Mouse (Mus musculus): ENCODE results near the gene Sac3d1. TPM values are rescaled to one million over a fixed set of nuclear protein-coding genes. Genes with fewer than 3 reads are reported as not detected.

The Sac3d1 gene
- polyA plus RNA-seq, 1 experiment from 2014 or later: 25.2 TPM

- H3K36me3 ChIP-seq (ENCODE audit: control insufficient read depth, insufficient read depth, low read length): peaks cover 6% of the 10 kb centered on the region; the same call in 1 of the 2 replicates
- peaks cover 14% of the 10 kb centered on the region for H3K4me1 ChIP-seq (ENCODE audit: control insufficient read depth, insufficient read depth, low read length)
- H3K4me3 ChIP-seq (replicated peaks; ENCODE audit: low read length): no peak overlapping the region
- ATAC-seq (ENCODE audit: insufficient read depth, low FRiP score): no peak
- WGBS: 70% methylated on average over 4 of the region's 4 CpGs
- H3K4me2 ChIP-seq (ENCODE audit: low read depth, low read length): no peak overlapping the region
- no peaks in the 10 kb centered on the region for H3K9me3 ChIP-seq (replicated peaks; ENCODE audit: control insufficient read depth, low read length)
- H3K27ac ChIP-seq (ENCODE audit: low read length): no peak overlapping the region
- H3K9ac ChIP-seq (ENCODE audit: low read length): no peak overlapping the region
- H3K27me3 ChIP-seq (ENCODE audit: control insufficient read depth, insufficient read depth, low read length): no peaks in the 10 kb centered on the region
These were observed 49.5 kb downstream of the Sac3d1 start for GRCm38 (mm10) chr19:6068951-6069350.

- Histone ChIP-seq H3K4me1 (ENCODE audit: control insufficient read depth, insufficient read depth, low read length) (peaks cover 16% of the 10 kb centered on the region), H3K9ac (ENCODE audit: low read length) (peak within 1 kb of the TSS; percentile 74), H3K27ac (ENCODE audit: low read length) (peak within 1 kb of the TSS; percentile 85), H3K4me3 (replicated peaks; ENCODE audit: low read length) (peak within 1 kb of the TSS; percentile 54), H3K27me3 (ENCODE audit: control insufficient read depth, insufficient read depth, low read length) (no peaks in the 10 kb centered on the region), H3K9me3 (replicated peaks; ENCODE audit: control insufficient read depth, low read length) (no peaks in the 10 kb centered on the region), H3K4me2 (ENCODE audit: low read depth, low read length) (peak within 1 kb of the TSS; percentile 99), H3K36me3 (ENCODE audit: control insufficient read depth, insufficient read depth, low read length) (peaks cover 6% of the 10 kb centered on the region; the same call in 1 of the 2 replicates)
- peak; percentile 95 for ATAC-seq (ENCODE audit: insufficient read depth, low FRiP score)
- 11% methylated on average over 33 of the region's 33 CpGs for WGBS
These were observed 50.6 kb downstream of the Sac3d1 start, which contains the start of gene Tm7sf2 for GRCm38 (mm10) chr19:6067724-6068415. Tm7sf2 (minus strand) TSS chr19:6068373.

- Histone ChIP-seq H3K36me3 (ENCODE audit: control insufficient read depth, insufficient read depth, low read length) (peaks cover 6% of the 10 kb centered on the region; the same call in 1 of the 2 replicates), H3K9me3 (replicated peaks; ENCODE audit: control insufficient read depth, low read length) (no peaks in the 10 kb centered on the region), H3K4me3 (replicated peaks; ENCODE audit: low read length) (peak overlapping the region; percentile 54), H3K4me1 (ENCODE audit: control insufficient read depth, insufficient read depth, low read length) (peaks cover 23% of the 10 kb centered on the region), H3K9ac (ENCODE audit: low read length) (peak overlapping the region; percentile 74), H3K27ac (ENCODE audit: low read length) (peak overlapping the region; percentile 85), H3K27me3 (ENCODE audit: control insufficient read depth, insufficient read depth, low read length) (no peaks in the 10 kb centered on the region), H3K4me2 (ENCODE audit: low read depth, low read length) (peak overlapping the region; percentile 99)
- ATAC-seq (ENCODE audit: insufficient read depth, low FRiP score): peak; percentile 44; the same call in 1 of the 2 replicates
- under 1% methylated on average over 30 of the region's 30 CpGs for WGBS
These were observed 51.3 kb downstream of the Sac3d1 start for GRCm38 (mm10) chr19:6067011-6067723.

GRCm38 (mm10) chr19:6066571-6066970, 51.9 kb downstream of the Sac3d1 start:
- peak overlapping the region; percentile 74 for H3K9ac ChIP-seq (ENCODE audit: low read length)
- ATAC-seq (ENCODE audit: insufficient read depth, low FRiP score): no peak

More at GRCm38 (mm10) chr19:6066571-6066970, 51.9 kb downstream of the Sac3d1 start:
- Histone ChIP-seq H3K27ac (ENCODE audit: low read length) (peak overlapping the region; percentile 85), H3K9me3 (replicated peaks; ENCODE audit: control insufficient read depth, low read length) (no peaks in the 10 kb centered on the region), H3K4me2 (ENCODE audit: low read depth, low read length) (peak overlapping the region; percentile 99), H3K4me1 (ENCODE audit: control insufficient read depth, insufficient read depth, low read length) (peaks cover 26% of the 10 kb centered on the region), H3K36me3 (ENCODE audit: control insufficient read depth, insufficient read depth, low read length) (peaks cover 6% of the 10 kb centered on the region; the same call in 1 of the 2 replicates), H3K4me3 (replicated peaks; ENCODE audit: low read length) (peak overlapping the region; percentile 54), H3K27me3 (ENCODE audit: control insufficient read depth, insufficient read depth, low read length) (no peaks in the 10 kb centered on the region)
- WGBS: 25% methylated on average over 5 of the region's 5 CpGs

Other genes starting within 250 kb of the Sac3d1 start
- 27.4 and 29.5 TPM in 2 replicates for gene Frmd8, start 243.4 kb downstream of the Sac3d1 start, polyA plus RNA-seq (2015; fragmentation: Nextera tagmentation; extraction: Ambion mirVana)
- gene Slc25a45, start 240.8 kb downstream of the Sac3d1 start, polyA plus RNA-seq (2015; fragmentation: Nextera tagmentation; extraction: Ambion mirVana): 5.1 and 5.5 TPM in 2 replicates
- 1.7 and 1.8 TPM in 2 replicates for gene Tigd3, start 224.5 kb downstream of the Sac3d1 start, polyA plus RNA-seq (2015; fragmentation: Nextera tagmentation; extraction: Ambion mirVana)
- gene Dpf2, start 205.6 kb downstream of the Sac3d1 start, polyA plus RNA-seq (2015; fragmentation: Nextera tagmentation; extraction: Ambion mirVana): 117 and 127 TPM in 2 replicates
- gene Cdc42ep2, start 193.8 kb downstream of the Sac3d1 start, polyA plus RNA-seq (2015; fragmentation: Nextera tagmentation; extraction: Ambion mirVana): 13.4 and 13.9 TPM in 2 replicates
- gene Pola2, start 154.4 kb downstream of the Sac3d1 start, polyA plus RNA-seq (2015; fragmentation: Nextera tagmentation; extraction: Ambion mirVana): 49.6 and 50.4 TPM in 2 replicates
- not detected in 2 replicates for gene Slc22a20, start 132.5 kb downstream of the Sac3d1 start, polyA plus RNA-seq (2015; fragmentation: Nextera tagmentation; extraction: Ambion mirVana)
- gene Capn1, start 102.8 kb downstream of the Sac3d1 start, polyA plus RNA-seq (2015; fragmentation: Nextera tagmentation; extraction: Ambion mirVana): 22.0 and 22.7 TPM in 2 replicates
- gene Syvn1, start 72.1 kb downstream of the Sac3d1 start, polyA plus RNA-seq (2015; fragmentation: Nextera tagmentation; extraction: Ambion mirVana): 27.5 and 29.2 TPM in 2 replicates
- 63.2 and 65.9 TPM in 2 replicates for gene Mrpl49, start 60.9 kb downstream of the Sac3d1 start, polyA plus RNA-seq (2015; fragmentation: Nextera tagmentation; extraction: Ambion mirVana)
- gene Fau, start 60.8 kb downstream of the Sac3d1 start, polyA plus RNA-seq (2015; fragmentation: Nextera tagmentation; extraction: Ambion mirVana): 635 and 729 TPM in 2 replicates
- gene Znhit2, start 57.5 kb downstream of the Sac3d1 start, polyA plus RNA-seq (2015; fragmentation: Nextera tagmentation; extraction: Ambion mirVana): 25.0 and 26.0 TPM in 2 replicates
- 25.5 and 29.1 TPM in 2 replicates for gene Tm7sf2, start 50.3 kb downstream of the Sac3d1 start, polyA plus RNA-seq (2015; fragmentation: Nextera tagmentation; extraction: Ambion mirVana)
- 61.8 and 69.0 TPM in 2 replicates for gene Vps51, start 41.4 kb downstream of the Sac3d1 start, polyA plus RNA-seq (2015; fragmentation: Nextera tagmentation; extraction: Ambion mirVana)
- gene Tmem262, start 38.6 kb downstream of the Sac3d1 start, polyA plus RNA-seq (2015; fragmentation: Nextera tagmentation; extraction: Ambion mirVana): not detected in 2 replicates
- gene Gm28374, start 36.4 kb downstream of the Sac3d1 start, polyA plus RNA-seq (2015; fragmentation: Nextera tagmentation; extraction: Ambion mirVana): 0.71 and 1.3 TPM in 2 replicates
- 62.7 and 70.3 TPM in 2 replicates for gene Zfpl1, start 33.7 kb downstream of the Sac3d1 start, polyA plus RNA-seq (2015; fragmentation: Nextera tagmentation; extraction: Ambion mirVana)
- 29.9 and 31.0 TPM in 2 replicates for gene Cdca5, start 33.7 kb downstream of the Sac3d1 start, polyA plus RNA-seq (2015; fragmentation: Nextera tagmentation; extraction: Ambion mirVana)
- 0.19 TPM in 1 of 2 replicates, not detected in the other for gene AC131692.1, start 24.2 kb downstream of the Sac3d1 start, polyA plus RNA-seq (2015; fragmentation: Nextera tagmentation; extraction: Ambion mirVana)
- gene Naaladl1, start 12.9 kb downstream of the Sac3d1 start, polyA plus RNA-seq (2015; fragmentation: Nextera tagmentation; extraction: Ambion mirVana): 1.2 and 2.9 TPM in 2 replicates
- gene Snx15, start 9.7 kb upstream of the Sac3d1 start, polyA plus RNA-seq (2015; fragmentation: Nextera tagmentation; extraction: Ambion mirVana): 30.9 and 31.9 TPM in 2 replicates
- 0.25 and 0.44 TPM in 2 replicates for gene Batf2, start 22.3 kb upstream of the Sac3d1 start, polyA plus RNA-seq (2015; fragmentation: Nextera tagmentation; extraction: Ambion mirVana)
- 96.8 and 106 TPM in 2 replicates for gene Arl2, start 22.9 kb upstream of the Sac3d1 start, polyA plus RNA-seq (2015; fragmentation: Nextera tagmentation; extraction: Ambion mirVana)
- not detected in 2 replicates for gene Majin, start 65.7 kb upstream of the Sac3d1 start, polyA plus RNA-seq (2015; fragmentation: Nextera tagmentation; extraction: Ambion mirVana)
- gene Gpha2, start 107.7 kb upstream of the Sac3d1 start, polyA plus RNA-seq (2015; fragmentation: Nextera tagmentation; extraction: Ambion mirVana): 0.41 and 0.48 TPM in 2 replicates
- 20.6 and 22.1 TPM in 2 replicates for gene Ppp2r5b, start 117.2 kb upstream of the Sac3d1 start, polyA plus RNA-seq (2015; fragmentation: Nextera tagmentation; extraction: Ambion mirVana)
- gene Atg2a, start 123.0 kb upstream of the Sac3d1 start, polyA plus RNA-seq (2015; fragmentation: Nextera tagmentation; extraction: Ambion mirVana): 9.3 and 11.2 TPM in 2 replicates
- 77.2 and 98.4 TPM in 2 replicates for gene Ehd1, start 158.1 kb upstream of the Sac3d1 start, polyA plus RNA-seq (2015; fragmentation: Nextera tagmentation; extraction: Ambion mirVana)
- gene Cdc42bpg, start 187.8 kb upstream of the Sac3d1 start, polyA plus RNA-seq (2015; fragmentation: Nextera tagmentation; extraction: Ambion mirVana): 1.9 and 2.0 TPM in 2 replicates
- 59.0 and 60.2 TPM in 2 replicates for gene Men1, start 216.3 kb upstream of the Sac3d1 start, polyA plus RNA-seq (2015; fragmentation: Nextera tagmentation; extraction: Ambion mirVana)
- 11.4 and 11.8 TPM in 2 replicates for gene Map4k2, start 222.5 kb upstream of the Sac3d1 start, polyA plus RNA-seq (2015; fragmentation: Nextera tagmentation; extraction: Ambion mirVana)
- 94.5 and 95.1 TPM in 2 replicates for gene Sf1, start 245.0 kb upstream of the Sac3d1 start, polyA plus RNA-seq (2015; fragmentation: Nextera tagmentation; extraction: Ambion mirVana)